Mouse (Mus musculus) adrenal gland, adult 18-20 months (tissue): ENCODE results near the gene Gm36028. TPM values are rescaled to one million over a fixed set of nuclear protein-coding genes. Genes with fewer than 3 reads are reported as not detected.

ENCODE experiments used
- DNase-seq, 2 experiments: peaks; one replicate each; pipeline ENCODE4 v3.0.0; 2021 to 2022; ENCODE audit warnings: low spot score in 2 of 2
- long read RNA-seq, 2 experiments: library from polyadenylated mRNA; stranded (forward); transcript quantifications; one replicate each; pipeline ENCODE4 v2.0.0; 2021
- total RNA-seq, 2 experiments: library from RNA; stranded (reverse); gene quantifications; 1 replicate in 1 of 2; 2 replicates in 1 of 2; pipeline ENCODE4 v1.2.3; 2021

The Gm36028 gene
- total RNA-seq, result under 1 TPM; 0.27 to 0.99 TPM
- long read RNA-seq, experiment 1, result 0 reads
- long read RNA-seq, experiment 2, partial matches to known transcripts, result 1 of 1 reads
- long read RNA-seq, experiment 2, other reads (novel, unspliced or antisense), result 0 of 1 reads

- no peak for DNase-seq
Measured at GRCm38 (mm10) chr16:37861029-37861428, at the start of gene Gm36028. TSS of gene Gm36028 (minus strand) at chr16:37861146.

GRCm38 (mm10) chr16:37906456-37906855 is 45.5 kb upstream of the Gm36028 start:
- no peak for DNase-seq

DNA sequence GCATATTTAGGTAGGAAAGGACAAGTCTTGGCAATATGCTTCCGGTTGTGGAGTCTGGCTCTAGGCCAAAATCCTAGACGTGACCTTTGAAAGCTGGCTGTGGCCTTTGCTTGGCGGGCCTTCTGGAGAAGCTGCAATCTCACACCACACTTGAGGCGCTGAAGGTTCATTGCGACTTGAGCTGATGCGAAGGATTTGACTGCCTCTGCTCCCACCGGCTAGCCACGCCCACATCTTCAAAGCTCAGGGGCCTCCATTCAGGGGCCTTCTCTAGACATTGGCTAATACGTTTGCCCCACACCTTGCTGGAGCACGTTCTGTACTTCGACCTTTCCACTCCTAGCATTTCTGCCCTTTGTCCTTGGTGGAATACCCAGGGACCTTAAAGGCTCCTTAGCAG is 40.4 kb upstream of the Gm36028 start:
- DNase-seq, result no peak

DNA sequence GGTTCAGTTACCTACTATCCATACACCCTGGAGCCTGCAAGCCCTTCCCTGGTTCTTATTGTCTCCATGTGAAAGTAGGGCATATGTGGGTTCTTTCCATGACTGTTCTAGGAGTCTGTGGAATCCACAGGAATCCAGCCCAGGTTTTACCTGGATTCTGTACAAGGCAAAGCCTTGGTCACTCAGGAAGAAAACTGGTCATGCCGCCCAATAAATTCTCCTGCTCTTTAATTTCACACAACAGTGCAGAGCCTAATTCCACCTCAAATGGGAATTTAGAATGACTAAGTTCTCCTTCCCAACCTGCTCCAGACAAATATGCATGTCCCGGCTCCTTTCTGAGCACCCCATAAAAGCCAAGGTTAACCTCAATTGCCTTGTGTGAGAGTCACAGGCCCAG is 38.4 kb upstream of the Gm36028 start:
- DNase-seq, result no peak

DNA sequence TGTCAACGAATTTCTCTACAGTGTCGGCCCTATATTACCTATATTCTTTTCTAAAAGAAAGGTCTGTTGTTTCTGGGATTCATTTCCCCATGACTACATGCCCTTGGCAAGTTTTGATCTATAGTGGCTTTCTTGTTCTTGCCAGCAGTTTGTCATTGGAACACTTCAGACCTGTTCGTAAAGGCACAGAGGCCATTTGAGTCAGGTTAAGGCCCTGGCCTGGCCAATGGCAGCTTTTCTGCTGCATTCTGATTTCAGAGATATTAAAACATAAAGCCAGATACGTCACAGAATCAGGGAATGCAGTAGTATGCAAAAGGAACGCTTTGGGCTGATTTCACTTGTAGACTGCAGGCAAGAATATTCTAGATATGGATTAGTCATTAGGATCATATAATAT is 37.8 kb upstream of the Gm36028 start:
- no peak for DNase-seq

GRCm38 (mm10) chr16:37893942-37894341 is 33.0 kb upstream of the Gm36028 start:
- DNase-seq, result no peak

DNA sequence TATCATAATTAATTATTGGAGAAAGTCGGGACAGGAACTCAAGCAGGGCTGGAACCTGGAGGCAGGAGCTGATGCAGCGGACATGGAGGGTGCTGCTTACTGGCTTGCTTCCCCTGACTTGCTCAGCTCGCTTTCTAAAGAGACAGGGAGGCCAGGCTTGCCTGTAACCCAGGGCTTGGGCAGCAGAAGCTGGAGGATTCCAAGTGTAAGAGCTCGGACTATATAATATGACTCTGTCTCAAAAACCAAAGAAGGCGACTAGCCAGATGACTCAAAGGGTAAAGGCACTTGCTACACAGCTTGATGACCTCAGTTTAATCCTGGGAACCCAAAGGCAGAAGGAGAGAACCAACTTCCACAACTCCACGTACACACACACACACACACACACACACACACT is 32.4 kb upstream of the Gm36028 start:
- no peak for DNase-seq

GRCm38 (mm10) chr16:37892667-37893066 is 31.7 kb upstream of the Gm36028 start:
- no peak for DNase-seq

GRCm38 (mm10) chr16:37888986-37889385 is 28.0 kb upstream of the Gm36028 start:
- DNase-seq, result no peak

GRCm38 (mm10) chr16:37881168-37881567 is 20.2 kb upstream of the Gm36028 start:
- DNase-seq, result no peak

GRCm38 (mm10) chr16:37879750-37880419 is 18.9 kb upstream of the Gm36028 start:
- no peak for DNase-seq

- DNase-seq, result no peak
Measured at GRCm38 (mm10) chr16:37878951-37879505, 18.1 kb upstream of the Gm36028 start.

GRCm38 (mm10) chr16:37877406-37877805 is 16.5 kb upstream of the Gm36028 start:
- DNase-seq, result no peak

- no peak for DNase-seq
Measured at GRCm38 (mm10) chr16:37874501-37875235, 13.7 kb upstream of the Gm36028 start.

DNA sequence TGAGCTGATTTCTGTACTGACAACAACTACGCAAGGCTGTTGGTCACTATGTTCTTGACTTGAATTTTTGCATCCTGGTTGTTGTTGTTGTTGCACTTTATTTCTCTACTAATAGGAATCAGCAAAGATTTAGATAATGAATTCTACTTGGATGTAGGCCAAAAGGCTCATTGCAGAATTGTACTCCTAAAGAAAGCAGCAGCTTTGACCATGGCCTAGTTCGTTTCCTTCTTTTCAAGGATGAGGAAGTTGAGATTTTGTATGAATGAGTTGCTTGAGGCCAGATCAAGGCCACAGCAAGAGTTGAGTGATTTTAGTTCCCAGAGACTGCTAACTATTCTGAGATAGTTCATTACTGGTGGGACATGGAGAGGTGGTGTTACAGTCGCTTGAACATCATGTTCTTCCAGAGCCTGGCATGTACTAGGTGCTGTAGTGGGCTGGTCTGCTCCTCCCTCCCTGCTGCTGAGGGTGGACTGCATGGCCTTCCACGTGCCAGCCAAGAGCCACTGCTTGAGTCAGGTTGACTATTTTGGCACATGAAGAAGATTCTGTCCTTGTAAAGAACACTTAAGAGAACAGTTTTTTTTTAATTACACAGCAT is 10.3 kb upstream of the Gm36028 start:
- DNase-seq, result peak in 1 of 2 experiments; percentile 46

- no peak for DNase-seq
Measured at GRCm38 (mm10) chr16:37869470-37870231, 8.7 kb upstream of the Gm36028 start.

GRCm38 (mm10) chr16:37868506-37869469 is 7.8 kb upstream of the Gm36028 start:
- DNase-seq, result peak; percentile 52 to 59

DNA sequence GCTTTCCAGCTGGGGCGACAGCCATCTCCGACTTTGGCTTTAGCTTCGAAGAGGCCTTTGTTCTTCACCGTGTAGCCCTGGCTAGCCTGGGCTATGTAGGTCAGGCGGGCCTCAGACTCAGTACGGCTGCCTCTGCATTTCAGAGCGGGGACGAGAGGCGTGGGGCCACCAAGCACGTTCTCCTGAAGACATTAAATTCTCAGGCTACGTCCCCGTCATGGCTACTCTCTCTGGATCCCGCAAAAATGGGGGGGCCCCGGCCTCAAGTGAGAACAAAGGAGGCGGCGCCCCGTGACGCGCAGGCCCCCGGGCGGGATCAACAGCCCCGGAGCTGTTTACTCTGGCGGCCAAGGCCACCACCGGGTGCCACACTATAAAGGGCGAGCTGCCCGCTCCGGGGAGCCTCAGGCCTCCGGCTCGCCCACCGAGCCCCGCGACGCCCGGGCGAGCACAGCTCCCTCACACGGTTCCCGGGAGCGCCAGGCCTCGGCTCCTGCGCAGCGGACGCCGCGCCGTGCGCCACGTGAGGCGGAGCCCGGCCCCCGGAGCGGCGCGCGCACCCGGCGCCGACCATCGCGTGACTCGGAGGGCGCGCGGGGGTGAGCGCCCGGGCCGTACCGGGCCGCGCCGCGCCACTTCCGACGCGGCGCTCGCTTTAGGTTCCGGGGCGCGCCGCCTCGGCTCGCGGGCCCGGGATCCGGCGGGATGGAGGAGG is 7.0 kb upstream of the Gm36028 start, which contains the start of gene Lrrc58:
TSS of gene Lrrc58 (plus strand) at position 599 of the 715 bp plus-strand sequence.
- DNase-seq, result peak; percentile 85 to 86

- no peak for DNase-seq
Measured at GRCm38 (mm10) chr16:37865841-37866240, 4.9 kb upstream of the Gm36028 start.
